Mouse (Mus musculus) layer of hippocampus, postnatal 25 days (tissue): ENCODE measurements around the gene Fut9. TPM values are rescaled to one million over a fixed set of nuclear protein-coding genes. Genes with fewer than 3 reads are reported as not detected.

Experiments used
- DNase-seq, 2 experiments: peaks; one replicate each; pipeline ENCODE4 v3.0.0; 2022; ENCODE audit warnings: mixed read lengths in 2 of 2, low spot score in 1 of 2; ENCODE audit errors: extremely low spot score in 1 of 2
- total RNA-seq, 2 experiments: library from RNA; stranded (reverse); gene quantifications; 2 replicates each; pipeline ENCODE4 v1.2.3; 2021

Gene Fut9
- total RNA-seq, 2 experiments from 2014 or later: 44.0 to 50.8 TPM

DNA sequence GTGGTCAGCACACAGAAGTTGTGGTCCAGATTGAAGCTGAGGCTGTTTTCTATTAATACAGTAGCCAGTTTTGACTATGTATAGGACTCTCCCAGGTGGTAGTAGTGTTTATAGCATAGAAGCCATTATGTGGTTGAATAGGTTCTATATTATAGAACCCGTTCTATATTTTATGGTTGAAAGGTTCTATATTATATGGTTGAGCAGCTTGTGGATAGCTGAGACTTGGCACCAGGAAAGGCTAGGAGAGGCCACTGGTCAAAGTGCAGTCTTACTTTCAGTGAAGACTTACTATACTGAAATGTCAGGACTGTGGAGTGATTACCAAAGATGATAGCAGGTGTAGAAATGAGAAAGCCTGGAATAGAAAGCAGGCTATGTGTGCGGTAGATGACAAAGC is 151.9 kb downstream of the Fut9 start:
- DNase-seq: no peak

DNA sequence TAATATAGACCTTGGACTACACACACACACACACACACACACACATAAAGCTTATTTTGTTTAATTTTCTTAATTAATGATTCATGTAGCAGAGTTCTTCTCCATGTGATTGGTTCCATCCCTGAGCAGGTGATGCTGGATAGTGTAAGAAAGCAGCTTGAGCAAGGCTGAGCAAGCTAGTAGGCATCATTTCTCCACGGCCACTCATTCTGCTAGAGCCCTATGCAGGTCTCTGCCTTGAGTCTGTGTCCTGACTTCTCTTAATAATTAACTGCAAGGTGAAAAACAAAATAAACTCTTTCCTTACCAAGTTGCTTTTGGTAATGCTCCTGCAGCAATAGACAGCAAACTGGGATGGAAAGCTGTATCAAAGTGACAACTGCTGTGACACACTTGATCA is 152.5 kb downstream of the Fut9 start:
- DNase-seq: no peak

DNA sequence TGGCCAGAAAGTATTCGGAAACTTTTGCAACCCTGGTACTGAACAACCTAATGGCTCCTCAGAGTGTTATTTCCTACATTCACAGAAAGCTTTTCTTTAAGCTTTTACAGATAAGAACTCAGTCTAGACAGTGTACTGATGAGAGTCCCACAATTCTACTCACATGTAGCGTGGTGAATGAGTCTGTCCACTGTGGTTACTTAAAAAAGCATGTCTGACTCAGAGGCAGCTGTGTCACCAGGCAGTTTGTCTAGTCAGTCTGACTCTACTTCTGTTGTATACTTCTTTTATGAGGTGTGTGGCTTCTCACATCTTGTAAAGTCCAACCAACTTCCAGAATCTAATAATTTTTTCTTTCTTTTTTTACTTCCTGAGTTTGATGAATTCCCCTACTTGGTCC is 154.5 kb downstream of the Fut9 start:
- DNase-seq: no peak

DNA sequence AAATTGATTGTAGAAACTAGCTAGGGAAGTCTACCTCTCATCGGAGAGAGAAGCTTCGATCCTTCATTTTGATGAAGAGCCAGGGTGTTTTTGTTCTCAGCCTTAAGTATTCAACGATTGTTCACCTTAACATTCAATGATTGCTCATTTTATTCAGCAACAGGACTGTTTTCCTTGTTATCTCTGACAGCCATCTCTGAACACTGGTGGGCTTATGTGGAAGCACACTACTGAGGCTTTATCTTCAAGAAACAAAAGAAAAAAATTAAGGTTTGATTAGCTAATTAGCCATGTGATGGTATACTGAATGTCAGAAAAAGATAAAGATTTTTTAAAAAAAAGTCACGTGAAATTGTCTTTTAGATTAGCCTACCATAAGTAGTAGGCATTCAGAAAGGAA is 158.1 kb downstream of the Fut9 start:
- no peak for DNase-seq

DNA sequence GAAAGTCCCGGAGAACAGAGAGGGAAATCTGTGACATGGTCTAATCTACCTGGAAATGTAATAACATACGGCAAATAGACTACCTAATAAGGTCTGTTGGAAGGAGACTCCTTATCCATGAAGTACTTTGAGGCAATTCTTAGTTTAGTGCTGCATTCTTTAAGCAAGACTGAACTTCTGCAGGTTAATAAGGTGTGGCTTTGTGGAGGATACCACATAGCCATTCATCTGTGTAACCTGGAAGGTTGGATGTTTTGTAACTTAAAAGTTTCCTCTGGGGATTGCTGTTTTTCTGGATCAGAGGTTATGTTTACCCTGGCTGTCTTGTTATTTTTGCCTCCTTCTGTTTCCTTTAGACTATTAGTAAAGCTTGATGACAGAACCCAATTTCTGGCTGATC is 166.8 kb downstream of the Fut9 start:
- no peak for DNase-seq

DNA sequence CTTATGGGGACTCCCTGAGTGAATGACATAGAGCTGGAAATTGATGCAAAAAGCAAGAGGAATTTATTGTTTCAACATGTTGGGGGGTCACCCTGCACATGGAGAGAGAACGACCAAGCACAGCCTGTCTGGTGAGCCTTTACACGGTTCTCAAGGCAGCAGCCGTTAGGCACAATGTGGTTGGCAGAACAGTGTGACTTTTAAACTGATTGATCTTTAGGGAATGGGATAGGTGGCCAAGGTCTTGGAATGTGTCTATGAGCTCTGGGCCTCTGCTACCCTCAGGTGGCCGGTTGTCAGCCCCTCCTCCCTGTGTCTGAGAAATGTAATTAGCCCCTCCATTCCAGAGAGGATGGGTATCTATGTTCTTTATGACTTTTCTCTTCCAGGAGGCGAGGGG is 171.9 kb downstream of the Fut9 start:
- no peak for DNase-seq

DNA sequence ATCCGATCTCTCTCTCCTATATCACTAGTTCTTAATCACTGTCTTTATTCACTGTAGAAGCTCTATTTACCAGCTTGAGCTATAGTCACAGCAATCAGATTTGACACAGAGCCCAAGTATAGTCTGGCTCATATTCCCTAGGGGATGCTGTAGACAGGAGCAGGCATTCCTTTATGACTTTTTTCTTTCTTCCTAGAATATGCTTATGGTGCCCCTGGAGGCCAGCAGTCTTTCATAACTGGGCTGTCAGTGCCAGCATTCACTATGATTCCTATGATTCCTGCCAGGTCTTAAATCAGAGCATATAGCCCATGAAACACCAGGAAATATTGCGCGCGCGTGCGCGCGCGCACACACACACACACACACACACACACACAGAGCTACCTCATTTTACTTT is 172.6 kb downstream of the Fut9 start:
- DNase-seq: no peak

DNA sequence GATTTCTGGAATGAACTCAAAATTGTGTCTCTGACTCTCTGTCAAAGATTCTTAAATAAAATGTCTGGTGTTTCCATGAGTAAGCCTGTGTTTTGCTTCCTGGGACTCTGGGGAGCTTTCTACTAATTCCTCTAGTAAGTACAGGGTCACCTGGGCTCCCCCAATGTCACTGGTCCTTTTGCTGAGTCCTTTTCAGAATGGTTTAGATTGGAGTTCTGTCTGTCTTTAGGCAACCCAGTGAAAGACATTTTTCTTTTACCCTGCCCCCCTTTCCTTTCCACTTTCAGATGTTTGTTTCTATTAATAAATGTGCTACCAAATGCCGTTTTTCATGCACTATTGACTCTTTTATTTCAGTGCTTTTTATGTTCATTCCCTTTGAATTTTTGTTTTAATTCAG is 173.0 kb downstream of the Fut9 start:
- no peak for DNase-seq

DNA sequence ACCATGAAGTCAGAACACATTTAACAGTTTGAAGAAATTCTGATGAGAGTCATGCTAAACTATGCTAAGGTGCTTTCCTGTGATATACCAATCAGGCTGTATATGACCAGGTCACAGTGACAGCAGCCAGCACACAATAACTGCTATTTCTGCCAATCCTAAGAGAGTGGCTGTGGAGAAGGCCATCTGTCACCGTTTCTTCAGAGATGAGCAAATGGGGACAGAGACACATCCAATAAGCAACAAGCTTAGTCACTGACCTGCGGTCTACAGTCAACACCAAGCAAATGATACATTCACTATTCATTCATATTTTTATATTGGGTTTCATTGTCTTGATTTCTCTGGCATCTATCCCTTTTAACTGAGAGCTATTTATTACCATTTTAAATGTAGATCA is 176.9 kb downstream of the Fut9 start:
- DNase-seq: no peak

DNA sequence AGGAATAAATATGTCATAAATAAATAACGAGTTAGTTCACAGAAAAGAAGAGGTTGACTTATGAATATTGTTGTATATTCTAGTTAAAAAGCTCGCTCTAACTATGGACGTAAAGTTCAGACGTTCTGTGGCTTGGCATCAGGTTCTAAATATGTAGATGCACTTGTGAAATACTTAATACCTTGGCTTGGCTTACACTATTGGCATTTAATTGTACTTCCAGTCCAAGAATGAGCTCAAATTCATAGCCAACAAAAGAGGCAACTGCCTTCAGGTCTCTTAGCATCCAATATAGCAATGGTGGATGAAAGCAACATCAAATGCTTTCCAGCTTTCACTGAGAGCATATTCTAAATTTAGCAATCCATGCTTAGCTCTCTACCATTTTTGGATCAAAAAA is 182.7 kb downstream of the Fut9 start:
- DNase-seq: no peak

DNA sequence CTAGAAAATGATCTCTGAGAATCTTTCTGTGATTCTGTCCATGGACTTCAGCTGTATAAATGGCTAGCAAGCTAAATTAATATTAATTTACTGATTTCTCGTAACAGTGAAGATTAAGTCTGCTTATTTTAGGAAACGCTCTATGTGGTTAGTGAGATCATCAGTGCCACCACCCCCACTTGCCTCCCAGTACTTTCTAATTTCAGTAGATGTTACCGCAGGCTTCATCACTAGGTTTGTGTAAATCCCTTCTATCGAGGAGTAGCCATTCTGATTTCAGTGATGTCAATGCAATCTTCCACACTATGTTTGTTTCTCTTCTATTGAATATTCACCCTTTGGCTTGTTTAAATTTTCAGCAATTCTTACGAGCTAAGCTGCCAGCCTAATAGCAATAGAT is 186.6 kb downstream of the Fut9 start:
- no peak for DNase-seq

DNA sequence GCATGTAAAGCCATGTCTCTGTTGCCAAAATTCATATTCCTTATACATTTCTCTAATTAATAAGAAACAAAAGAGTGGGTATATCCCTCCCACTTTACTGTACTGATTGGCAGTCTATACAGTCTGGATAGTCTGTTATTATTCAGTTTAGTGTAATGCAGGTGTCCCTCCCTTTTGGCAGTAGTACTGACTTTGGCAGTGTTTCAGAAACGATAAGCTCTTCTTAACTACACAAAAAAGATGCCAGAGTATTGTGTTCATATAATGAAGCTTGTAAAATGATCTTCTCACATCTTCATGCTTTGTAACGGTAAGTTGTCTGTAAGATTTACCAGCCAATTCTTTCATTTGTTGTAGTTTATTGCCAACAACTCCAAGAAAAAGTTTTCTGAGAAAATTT is 189.6 kb downstream of the Fut9 start:
- DNase-seq: no peak

DNA sequence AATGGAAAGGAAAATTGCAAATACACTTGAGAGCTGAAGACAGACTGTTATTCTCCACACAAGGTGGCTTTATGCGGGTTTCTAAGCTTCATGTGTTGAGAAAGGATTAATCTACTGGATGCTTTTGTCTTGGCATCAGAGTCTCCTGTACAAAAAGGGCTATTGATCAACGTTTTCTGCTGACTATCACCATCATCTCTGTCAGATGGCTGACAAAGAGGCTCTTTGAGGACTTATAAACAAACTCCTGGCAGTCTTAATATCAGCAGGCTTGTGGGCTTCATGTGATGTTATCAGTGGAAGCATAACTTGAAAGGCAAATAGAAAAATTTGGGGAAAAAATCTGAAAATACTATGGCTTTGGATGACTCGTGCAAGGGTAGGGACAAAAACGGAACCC is 206.8 kb downstream of the Fut9 start:
- DNase-seq: no peak
